Mouse (Mus musculus) adrenal gland, postnatal 25 days (tissue): ENCODE data around the gene Ggta1. TPM values are rescaled to one million over a fixed set of nuclear protein-coding genes. Genes with fewer than 3 reads are reported as not detected.

Source experiments
- DNase-seq: peaks from one replicate; pipeline ENCODE4 v3.0.0; 2021; ENCODE audit warnings: mixed read lengths
- total RNA-seq: library from RNA; stranded (reverse); gene quantifications from 2 replicates; pipeline ENCODE4 v1.2.3, GENCODE M21; 2021

Gene Ggta1
- total RNA-seq, 1 experiment from 2014 or later: 13.4 TPM

DNA sequence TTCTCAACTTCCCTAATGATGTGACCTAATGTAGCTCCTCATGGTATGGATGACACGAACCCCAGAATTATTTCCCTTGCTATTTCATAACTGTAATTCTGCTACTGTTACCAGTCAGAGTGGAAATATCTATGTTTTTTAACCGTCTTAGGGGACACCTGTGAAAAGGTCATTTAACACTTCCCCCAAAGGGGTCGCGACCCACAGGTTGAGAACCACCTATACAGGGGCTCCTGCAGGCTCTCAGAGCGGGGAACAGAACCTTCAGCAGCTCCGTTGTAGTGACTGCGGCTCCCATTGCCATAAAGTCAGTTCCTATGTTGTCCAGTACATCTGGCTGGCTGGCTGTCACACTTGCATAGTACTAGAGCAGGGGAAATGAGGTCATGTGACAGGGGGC lies 62.3 kb downstream of the Ggta1 start:
- DNase-seq: no peak

DNA sequence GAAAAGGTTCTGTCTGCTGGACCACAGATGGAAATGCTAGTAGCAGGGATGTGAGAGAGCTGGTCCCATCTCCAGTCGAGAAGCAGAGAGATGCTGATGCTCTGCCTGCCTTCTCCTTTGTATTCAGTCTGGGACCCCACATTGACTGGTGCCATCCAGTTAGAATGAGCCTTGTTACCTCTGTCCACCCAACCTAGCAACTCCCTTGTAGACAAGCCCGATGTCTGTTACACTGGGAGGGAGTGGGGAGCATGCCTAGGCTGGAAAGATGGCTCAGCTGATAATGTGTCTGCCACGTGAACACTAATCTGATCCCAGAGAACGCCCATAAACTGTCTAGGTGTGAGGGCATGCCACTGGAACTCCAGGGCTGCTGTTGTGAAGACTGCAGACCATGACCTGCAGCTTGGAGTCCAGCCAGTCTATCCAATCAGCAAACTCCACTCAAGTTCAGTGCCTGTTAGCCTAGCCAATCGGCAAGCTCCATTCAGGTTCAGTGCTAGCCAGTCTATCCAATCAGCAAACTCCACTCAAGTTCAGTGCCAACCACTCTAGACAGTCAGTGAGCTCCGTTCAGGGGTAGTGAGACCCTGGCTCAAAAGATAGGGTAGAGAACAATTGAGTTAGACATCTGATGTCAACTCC lies 64.7 kb downstream of the Ggta1 start:
- DNase-seq: no peak

DNA sequence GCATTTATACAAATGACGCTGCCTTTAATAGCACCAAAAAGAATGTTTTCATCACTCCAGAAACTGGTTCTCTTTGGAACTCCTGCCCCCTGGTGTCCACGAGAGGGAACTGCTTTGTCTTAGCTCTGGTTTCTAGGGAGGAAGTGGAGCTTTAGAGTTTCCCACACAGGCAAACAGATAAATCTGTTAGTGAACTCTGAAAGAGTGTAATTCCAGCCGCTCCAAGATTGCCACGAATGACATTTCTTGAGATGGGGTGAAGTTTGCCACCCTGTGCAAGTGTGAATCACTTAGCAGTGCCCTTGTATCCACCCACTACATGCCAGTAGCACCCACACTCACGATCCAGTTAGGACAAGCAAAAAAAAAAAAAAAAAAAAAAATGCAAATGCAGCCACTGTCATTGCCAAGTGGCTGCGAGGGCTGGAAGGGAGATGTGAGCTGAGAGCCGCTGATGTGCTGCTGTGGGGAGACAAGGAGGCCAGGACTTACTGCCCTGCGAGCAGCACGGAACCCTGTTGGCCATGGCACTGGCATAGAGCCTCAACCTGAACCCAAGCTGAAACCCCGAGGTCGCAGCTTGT lies 65.3 kb downstream of the Ggta1 start:
- peak; percentile 54 for DNase-seq

- no peak for DNase-seq
Measured at GRCm38 (mm10) chr2:35397096-35397495, 65.9 kb downstream of the Ggta1 start, which contains the start of gene 4930402F06Rik. TSS of gene 4930402F06Rik (minus strand) at chr2:35397175.

DNA sequence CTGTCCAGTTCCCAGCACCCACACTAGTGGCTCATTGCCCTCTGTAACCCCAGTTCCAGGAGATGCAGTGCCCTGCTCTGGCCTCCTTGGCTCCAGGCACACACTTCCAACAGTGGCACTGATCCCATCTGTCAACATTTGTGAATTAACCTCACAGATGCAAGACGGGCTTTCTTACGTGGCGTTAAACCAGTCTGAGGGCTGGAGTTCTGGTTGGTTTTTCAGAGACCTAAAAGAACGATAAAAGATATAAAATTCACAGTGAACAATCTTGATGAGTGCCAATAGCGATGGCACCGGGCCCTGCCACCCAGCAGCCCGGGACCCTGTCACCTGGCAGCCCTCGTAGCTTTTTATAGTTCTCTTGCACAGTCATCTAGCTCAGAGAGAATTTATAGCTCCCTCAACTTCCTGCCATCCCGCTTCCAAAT lies 77.6 kb downstream of the Ggta1 start:
- DNase-seq: peak; percentile 27

GRCm38 (mm10) chr2:35379306-35379705 lies 83.7 kb downstream of the Ggta1 start:
- DNase-seq: no peak

GRCm38 (mm10) chr2:35377600-35377999 lies 85.4 kb downstream of the Ggta1 start:
- DNase-seq: no peak

DNA sequence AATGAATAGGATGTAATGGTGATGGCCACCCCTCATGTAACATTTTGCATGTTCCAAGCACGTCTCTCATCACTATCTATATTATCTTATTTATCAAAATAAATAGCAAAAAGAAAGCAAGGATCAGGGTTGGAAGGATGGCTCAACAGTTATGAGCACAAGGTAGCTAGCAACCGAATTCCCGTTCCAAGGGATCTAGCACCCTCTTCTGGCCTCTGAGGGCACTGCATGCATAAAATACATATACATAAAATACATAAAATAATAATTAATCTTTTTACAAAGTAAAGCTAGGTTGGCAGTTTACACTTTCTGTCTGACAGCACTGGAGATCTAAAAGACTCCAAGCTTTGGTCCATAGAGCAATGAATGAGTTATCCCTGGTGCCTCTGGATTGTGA lies 90.0 kb downstream of the Ggta1 start:
- DNase-seq: no peak

DNA sequence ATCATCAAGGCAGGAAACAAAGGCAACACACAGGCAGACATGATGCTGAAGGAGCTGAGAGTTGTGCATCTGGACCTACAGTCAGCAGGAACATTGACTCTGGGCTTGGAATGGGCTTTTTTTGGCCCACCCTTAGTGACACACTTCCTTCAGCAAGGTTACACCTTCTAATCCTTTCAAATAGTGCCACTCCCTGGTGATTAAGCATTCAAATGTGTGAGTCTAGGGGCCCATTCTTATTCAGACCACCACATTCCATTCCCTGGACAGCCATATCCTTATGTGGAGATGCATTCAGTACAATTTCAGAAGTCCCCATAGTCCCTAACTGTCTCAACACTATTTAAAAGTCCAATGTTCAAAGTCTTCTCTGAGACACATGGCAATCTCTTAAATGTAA lies 92.3 kb downstream of the Ggta1 start:
- no peak for DNase-seq

- DNase-seq: no peak
Measured at GRCm38 (mm10) chr2:35367629-35368028, 95.4 kb downstream of the Ggta1 start, which contains the start of gene 4930568D16Rik. TSS of gene 4930568D16Rik (minus strand) at chr2:35367729.

Other genes starting within 250 kb of the Ggta1 start
- gene Gsn, start 206.9 kb downstream of the Ggta1 start, total RNA-seq: 181 and 185 TPM in 2 replicates
- 42.9 and 45.4 TPM in 2 replicates for gene Stom, start 126.3 kb downstream of the Ggta1 start, total RNA-seq
- gene 4930568D16Rik, start 95.5 kb downstream of the Ggta1 start, total RNA-seq: not detected in 2 replicates
- gene 4930402F06Rik, start 66.1 kb downstream of the Ggta1 start, total RNA-seq: not detected in 2 replicates
- gene Dab2ip, start 95.0 kb upstream of the Ggta1 start, total RNA-seq: 96.1 and 137 TPM in 2 replicates